Mouse (Mus musculus) heart, embryonic 11.5 days (tissue): ENCODE data around the gene Efcab6. TPM values are rescaled to one million over a fixed set of nuclear protein-coding genes. Genes with fewer than 3 reads are reported as not detected.

Source experiments
- ATAC-seq: fragments of 200-750 bp; cut with Nextera tagmentation; replicated peaks from 2 replicates; pipeline ENCODE4 v1.8.0; 2017; ENCODE audit warnings: moderate library complexity; ENCODE audit not compliant: insufficient number of reproducible peaks, low FRiP score, low TSS enrichment
- H3K27ac ChIP-seq: fragments of 300-500 bp; sonication (generic); 2 replicates; pipeline ENCODE4 v1.5.1; 2014; ENCODE audit warnings: mild to moderate bottlenecking, low read depth, low read length
- H3K27me3 ChIP-seq: fragments of 300-500 bp; sonication (generic); 2 replicates; pipeline ENCODE4 v1.6.1; 2014; ENCODE audit warnings: mild to moderate bottlenecking, low read length, mixed read lengths; ENCODE audit not compliant: control insufficient read depth, insufficient read depth
- H3K36me3 ChIP-seq: fragments of 300-500 bp; sonication (generic); 2 replicates; pipeline ENCODE4 v1.6.1; 2014; ENCODE audit warnings: mild to moderate bottlenecking, low read length, moderate library complexity, mixed read lengths; ENCODE audit not compliant: control insufficient read depth, insufficient read depth
- H3K4me1 ChIP-seq: fragments of 300-500 bp; sonication (generic); 2 replicates; pipeline ENCODE4 v1.6.1; 2014; ENCODE audit warnings: low read length; ENCODE audit not compliant: control insufficient read depth, insufficient read depth
- H3K4me2 ChIP-seq: fragments of 300-500 bp; sonication (generic); 2 replicates; pipeline ENCODE4 v1.6.1; 2014; ENCODE audit warnings: mild to moderate bottlenecking, moderate library complexity
- H3K4me3 ChIP-seq: fragments of 300-500 bp; sonication (generic); 2 replicates; pipeline ENCODE4 v1.5.1; 2014; ENCODE audit warnings: low read depth, low read length
- H3K9ac ChIP-seq: fragments of 300-500 bp; sonication (generic); 2 replicates; pipeline ENCODE4 v1.6.1; 2014; ENCODE audit warnings: mild to moderate bottlenecking, low read depth, low read length, moderate library complexity
- H3K9me3 ChIP-seq: fragments of 300-500 bp; sonication (generic); replicated peaks from 2 replicates; pipeline ENCODE4 v1.6.1; 2016; ENCODE audit warnings: low read length; ENCODE audit not compliant: control insufficient read depth
- WGBS: fragments of 180-500 bp; shearing (Covaris S2); extraction: QIAGEN DNeasy Blood & Tissue Kit; methylation state at CpG from one replicate; pipeline ENCODE4 v1.1.7; 2014; ENCODE audit not compliant: insufficient replicate concordance; 5-methylcytosine and 5-hydroxymethylcytosine counted together
- polyA plus RNA-seq: library from polyadenylated mRNA; unstranded; fragments of >200 nt; fragmentation: Nextera tagmentation; extraction: Ambion mirVana; gene quantifications from 2 replicates; pipeline ENCODE4 v1.2.1, GENCODE M21; 2014

Gene Efcab6
- polyA plus RNA-seq, 1 experiment from 2014 or later: not detected

DNA sequence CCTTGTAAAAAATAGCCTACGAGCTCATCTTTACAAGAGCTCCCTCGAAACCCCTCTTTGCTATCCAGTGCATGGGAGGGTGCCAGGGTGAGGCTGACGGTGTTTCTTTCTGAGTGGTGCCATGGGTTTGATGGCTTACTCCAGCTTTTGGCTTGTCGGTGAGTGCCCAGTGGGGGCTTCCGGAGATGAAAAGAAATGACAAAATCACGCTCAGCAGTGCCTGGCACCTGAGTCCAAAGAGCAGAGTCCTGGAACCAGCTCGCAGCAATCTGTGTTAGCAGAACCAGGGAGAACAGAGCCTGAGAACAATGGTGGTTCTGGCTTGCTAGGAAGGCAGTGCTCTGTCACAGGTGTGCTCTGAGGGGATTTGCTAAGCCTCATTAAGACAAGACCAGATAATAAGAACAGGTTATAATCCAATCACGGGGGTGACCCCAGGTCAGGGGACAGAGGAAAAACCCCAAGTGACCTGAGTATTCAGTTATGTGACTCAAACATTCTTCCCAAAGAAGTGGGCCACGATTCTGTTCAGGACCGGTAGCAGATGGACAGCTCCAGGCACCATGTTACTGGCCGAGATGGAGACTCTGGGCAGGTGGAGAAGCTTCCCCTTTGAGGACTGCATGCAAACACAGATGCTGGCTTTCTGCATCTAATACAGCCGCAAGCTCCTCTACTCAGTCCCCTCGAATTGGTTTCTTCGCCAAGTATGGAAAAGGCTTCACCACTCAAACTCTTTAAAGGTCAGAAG is 82.8 kb downstream of the Efcab6 start:
- no peak overlapping the region for H3K4me2 ChIP-seq
- no peaks in the 10 kb centered on the region for H3K4me1 ChIP-seq
- WGBS: 62% methylated on average over 14 of the region's 14 CpGs
- no peaks in the 10 kb centered on the region for H3K9me3 ChIP-seq
- H3K9ac ChIP-seq: no peak overlapping the region
- H3K27me3 ChIP-seq: peaks cover 5% of the 10 kb centered on the region; the same call in 1 of the 2 replicates
- ATAC-seq: no peak
- H3K27ac ChIP-seq: no peak overlapping the region
- no peaks in the 10 kb centered on the region for H3K36me3 ChIP-seq
- H3K4me3 ChIP-seq: no peak overlapping the region

GRCm38 (mm10) chr15:83978865-83979264 is 86.3 kb downstream of the Efcab6 start:
- Histone ChIP-seq H3K9me3 (no peaks in the 10 kb centered on the region), H3K4me2 (no peak overlapping the region), H3K27ac (no peak overlapping the region), H3K4me3 (no peak overlapping the region), H3K9ac (no peak overlapping the region), H3K4me1 (no peaks in the 10 kb centered on the region), H3K27me3 (peaks cover 10% of the 10 kb centered on the region; the same call in 1 of the 2 replicates), H3K36me3 (no peaks in the 10 kb centered on the region)
- no peak for ATAC-seq
- 72% methylated on average over 6 of the region's 6 CpGs for WGBS

DNA sequence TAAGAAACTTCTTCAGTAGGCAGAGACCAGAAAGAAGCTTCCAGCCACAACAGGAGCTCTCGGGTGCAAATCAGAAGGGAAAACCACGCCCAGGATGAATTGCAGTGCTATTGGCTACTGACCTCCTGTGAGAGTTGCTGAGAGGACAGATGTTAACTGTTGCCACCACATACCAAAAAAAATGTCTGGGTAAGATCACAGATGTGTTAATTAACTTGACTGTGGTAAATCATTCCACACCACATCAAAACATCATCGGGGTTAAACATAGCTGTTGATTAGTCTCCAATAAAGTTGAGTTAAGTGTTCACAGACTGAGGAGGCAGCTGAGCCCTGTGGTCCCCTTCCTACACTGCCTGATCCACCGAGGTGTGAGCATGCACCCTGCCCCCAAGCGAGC is 88.1 kb downstream of the Efcab6 start:
- Histone ChIP-seq H3K9me3 (no peaks in the 10 kb centered on the region), H3K9ac (no peak overlapping the region), H3K36me3 (no peaks in the 10 kb centered on the region), H3K4me1 (no peaks in the 10 kb centered on the region), H3K4me3 (no peak overlapping the region), H3K4me2 (no peak overlapping the region), H3K27ac (no peak overlapping the region), H3K27me3 (peaks cover 10% of the 10 kb centered on the region; the same call in 1 of the 2 replicates)
- 13% methylated on average over 5 of the region's 5 CpGs for WGBS
- ATAC-seq: no peak

- H3K4me1 ChIP-seq: no peaks in the 10 kb centered on the region; the same call in 1 of the 2 replicates
- WGBS: 50% methylated on average over 9 of the region's 9 CpGs
- no peak overlapping the region for H3K4me2 ChIP-seq
- no peaks in the 10 kb centered on the region for H3K9me3 ChIP-seq
- no peak overlapping the region for H3K4me3 ChIP-seq
- peaks cover 6% of the 10 kb centered on the region; the same call in 1 of the 2 replicates for H3K27me3 ChIP-seq
- no peak for ATAC-seq
- no peak overlapping the region for H3K27ac ChIP-seq
- H3K36me3 ChIP-seq: no peaks in the 10 kb centered on the region
- no peak overlapping the region for H3K9ac ChIP-seq
These were observed 93.0 kb downstream of the Efcab6 start for GRCm38 (mm10) chr15:83972206-83972605.

DNA sequence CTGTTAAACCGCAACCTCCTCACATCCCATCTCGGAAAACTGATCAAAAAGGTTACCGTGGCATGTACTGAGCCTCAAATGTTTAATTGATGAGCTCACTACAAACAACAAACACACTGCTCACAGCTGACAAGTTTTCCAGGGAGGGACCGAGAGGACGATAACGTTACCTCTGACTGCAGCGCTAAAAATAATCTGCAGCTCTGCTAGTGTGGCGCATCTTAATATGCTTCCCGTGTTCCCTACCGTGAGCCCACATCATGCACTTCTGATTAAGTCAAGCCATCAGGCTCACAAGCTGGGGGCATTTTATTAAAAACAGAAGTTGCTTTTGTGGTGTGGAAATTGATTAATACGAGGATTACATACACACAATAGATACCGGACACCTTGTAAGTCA is 97.4 kb downstream of the Efcab6 start:
- Histone ChIP-seq H3K4me2 (no peak overlapping the region), H3K27me3 (no peaks in the 10 kb centered on the region), H3K36me3 (no peaks in the 10 kb centered on the region), H3K4me1 (no peaks in the 10 kb centered on the region; the same call in 1 of the 2 replicates), H3K9ac (no peak overlapping the region), H3K9me3 (no peaks in the 10 kb centered on the region), H3K4me3 (no peak overlapping the region), H3K27ac (no peak overlapping the region)
- ATAC-seq: no peak
- WGBS: 59% methylated on average over 12 of the region's 12 CpGs

- no peak overlapping the region for H3K9ac ChIP-seq
- WGBS: 23% methylated on average over 8 of the region's 8 CpGs
- H3K27me3 ChIP-seq: peaks cover 6% of the 10 kb centered on the region; the same call in 1 of the 2 replicates
- H3K4me2 ChIP-seq: no peak overlapping the region; the same call in 1 of the 2 replicates
- no peak overlapping the region for H3K4me3 ChIP-seq
- no peaks in the 10 kb centered on the region; the same call in 1 of the 2 replicates for H3K4me1 ChIP-seq
- H3K9me3 ChIP-seq: no peaks in the 10 kb centered on the region
- ATAC-seq: 0 out of 2 replicates have a peak, but pooled peaks have one; percentile 35
- no peaks in the 10 kb centered on the region for H3K36me3 ChIP-seq
- no peak overlapping the region for H3K27ac ChIP-seq
These were observed 100.1 kb downstream of the Efcab6 start for GRCm38 (mm10) chr15:83965126-83965525.

GRCm38 (mm10) chr15:83958376-83958775 is 106.8 kb downstream of the Efcab6 start:
- 70% methylated on average over 3 of the region's 3 CpGs for WGBS

GRCm38 (mm10) chr15:83956996-83957395 is 108.2 kb downstream of the Efcab6 start:
- Histone ChIP-seq H3K27ac (no peak overlapping the region), H3K9ac (no peak overlapping the region), H3K4me2 (no peak overlapping the region), H3K9me3 (no peaks in the 10 kb centered on the region), H3K36me3 (no peaks in the 10 kb centered on the region), H3K4me1 (no peaks in the 10 kb centered on the region), H3K27me3 (peaks cover 8% of the 10 kb centered on the region), H3K4me3 (no peak overlapping the region)
- ATAC-seq: no peak
- WGBS: 87% methylated on average over 7 of the region's 7 CpGs

More at GRCm38 (mm10) chr15:83958376-83958775, 106.8 kb downstream of the Efcab6 start:
- Histone ChIP-seq H3K4me2 (no peak overlapping the region), H3K27me3 (peaks cover 8% of the 10 kb centered on the region), H3K4me3 (no peak overlapping the region), H3K27ac (no peak overlapping the region), H3K9me3 (no peaks in the 10 kb centered on the region), H3K9ac (no peak overlapping the region), H3K36me3 (no peaks in the 10 kb centered on the region), H3K4me1 (no peaks in the 10 kb centered on the region)
- ATAC-seq: no peak
